Mouse (Mus musculus): Measurements from ENCODE around the gene AA467197. TPM values are rescaled to one million over a fixed set of nuclear protein-coding genes. Genes with fewer than 3 reads are reported as not detected.

Gene AA467197
- not detected for polyA plus RNA-seq (2017; shearing (Covaris generic))

GRCm38 (mm10) chr2:122636686-122637085, at the start of gene AA467197:
AA467197 (plus strand) TSS chr2:122636986.

GRCm38 (mm10) chr2:122610746-122611653, 25.8 kb upstream of the AA467197 start, which contains the start of gene Gatm:
Gatm (minus strand) TSS chr2:122611303.

Other genes starting within 250 kb of the AA467197 start
- gene Slc28a2, start 210.5 kb upstream of the AA467197 start, polyA plus RNA-seq (2017; shearing (Covaris generic)): 253 TPM
- gene Gm14085, start 152.0 kb upstream of the AA467197 start, polyA plus RNA-seq (2017; shearing (Covaris generic)): 73.4 TPM
- gene Gatm, start 25.7 kb upstream of the AA467197 start, polyA plus RNA-seq (2017; shearing (Covaris generic)): 0.51 TPM
- gene Slc30a4, start 65.7 kb downstream of the AA467197 start, polyA plus RNA-seq (2017; shearing (Covaris generic)): 0.41 TPM
- 64.4 TPM for gene Bloc1s6, start 101.5 kb downstream of the AA467197 start, polyA plus RNA-seq (2017; shearing (Covaris generic))
- gene Sqor, start 128.3 kb downstream of the AA467197 start, polyA plus RNA-seq (2017; shearing (Covaris generic)): 26.5 TPM